Mouse (Mus musculus): ENCODE results near the gene Evpl.

Gene Evpl

GRCm38 (mm10) chr11:116255090-116255981, 17.5 kb upstream of the Evpl start:
- no peak for DNase-seq

- no peak for DNase-seq
Observed at GRCm38 (mm10) chr11:116254627-116255026, 16.8 kb upstream of the Evpl start.

- no peak for DNase-seq
Observed at GRCm38 (mm10) chr11:116253076-116253600, 15.3 kb upstream of the Evpl start.

GRCm38 (mm10) chr11:116250898-116251297, 13.0 kb upstream of the Evpl start:
- DNase-seq: no peak

GRCm38 (mm10) chr11:116247502-116248222, 9.8 kb upstream of the Evpl start:
- DNase-seq: no peak

- no peak for DNase-seq
Observed at GRCm38 (mm10) chr11:116245616-116246015, 7.7 kb upstream of the Evpl start.

- no peak for DNase-seq
Observed at GRCm38 (mm10) chr11:116244580-116244979, 6.7 kb upstream of the Evpl start.

- peak; percentile 23 for DNase-seq
Observed at GRCm38 (mm10) chr11:116241744-116242235, 3.9 kb upstream of the Evpl start.

- DNase-seq: peak; percentile 65
Observed at GRCm38 (mm10) chr11:116239797-116240196, 1.9 kb upstream of the Evpl start.

- no peak for DNase-seq
Observed at GRCm38 (mm10) chr11:116234901-116235300, 3.0 kb downstream of the Evpl start.

GRCm38 (mm10) chr11:116232427-116232826, 5.5 kb downstream of the Evpl start:
- no peak for DNase-seq

- no peak for DNase-seq
Observed at GRCm38 (mm10) chr11:116228699-116229098, 9.2 kb downstream of the Evpl start.

GRCm38 (mm10) chr11:116226414-116226813, 11.5 kb downstream of the Evpl start:
- peak; percentile 87 for DNase-seq

- no peak for DNase-seq
Observed at GRCm38 (mm10) chr11:116222740-116223059, 15.2 kb downstream of the Evpl start.

- DNase-seq: peak; percentile 53
Observed at GRCm38 (mm10) chr11:116221931-116222739, 15.7 kb downstream of the Evpl start.

- DNase-seq: peak; percentile 85
Observed at GRCm38 (mm10) chr11:116219885-116220284, 18.0 kb downstream of the Evpl start.

GRCm38 (mm10) chr11:116218737-116219400, 19.0 kb downstream of the Evpl start:
- DNase-seq: peak; percentile 89

- no peak for DNase-seq
Observed at GRCm38 (mm10) chr11:116218263-116218662, 19.6 kb downstream of the Evpl start.

GRCm38 (mm10) chr11:116216549-116216948, 21.3 kb downstream of the Evpl start:
- DNase-seq: no peak

- no peak for DNase-seq
Observed at GRCm38 (mm10) chr11:116215991-116216390, 21.9 kb downstream of the Evpl start.

GRCm38 (mm10) chr11:116215181-116215580, 22.7 kb downstream of the Evpl start:
- peak; percentile 44 for DNase-seq

- DNase-seq: no peak
Observed at GRCm38 (mm10) chr11:116213877-116214510, 23.9 kb downstream of the Evpl start.
